Mouse (Mus musculus) liver, embryonic 16.5 days (tissue): Measurements from ENCODE around the gene Pxylp1. TPM values are rescaled to one million over a fixed set of nuclear protein-coding genes. Genes with fewer than 3 reads are reported as not detected.

Experiments
- ATAC-seq: fragments of 200-750 bp; cut with Nextera tagmentation; 2 replicates; pipeline ENCODE4 v1.8.0; 2017; ENCODE audit warnings: low read depth, mild to moderate bottlenecking, moderate number of reproducible peaks, moderate library complexity
- H3K27ac ChIP-seq: fragments of 300-500 bp; sonication (generic); 2 replicates; pipeline ENCODE4 v1.5.1; 2014; ENCODE audit warnings: mild to moderate bottlenecking, low read length
- H3K27me3 ChIP-seq: fragments of 300-500 bp; sonication (generic); 2 replicates; pipeline ENCODE4 v1.6.1; 2014; ENCODE audit warnings: low read depth, low read length, mixed read lengths; ENCODE audit not compliant: control insufficient read depth, insufficient read depth
- H3K36me3 ChIP-seq: fragments of 300-500 bp; sonication (generic); 2 replicates; pipeline ENCODE4 v1.6.1; 2014; ENCODE audit warnings: mild to moderate bottlenecking; ENCODE audit not compliant: control insufficient read depth, insufficient read depth
- H3K4me1 ChIP-seq: fragments of 300-500 bp; sonication (generic); 2 replicates; pipeline ENCODE4 v1.6.1; 2014; ENCODE audit warnings: low read depth, low read length, mixed read lengths; ENCODE audit not compliant: control insufficient read depth
- H3K4me2 ChIP-seq: fragments of 300-500 bp; sonication (generic); 2 replicates; pipeline ENCODE4 v1.6.1; 2014; ENCODE audit warnings: low read depth, low read length, mixed read lengths
- H3K4me3 ChIP-seq: fragments of 300-500 bp; sonication (generic); 2 replicates; pipeline ENCODE4 v1.5.1; 2014; ENCODE audit warnings: low read depth, mild to moderate bottlenecking, low read length
- H3K9ac ChIP-seq: fragments of 300-500 bp; sonication (generic); 2 replicates; pipeline ENCODE4 v1.6.1; 2014; ENCODE audit warnings: low read depth, low read length
- H3K9me3 ChIP-seq: fragments of 300-500 bp; sonication (generic); replicated peaks from 2 replicates; pipeline ENCODE4 v1.6.1; 2016; ENCODE audit warnings: low read length; ENCODE audit not compliant: control insufficient read depth
- WGBS: fragments of 180-500 bp; shearing (Covaris S2); extraction: QIAGEN DNeasy Blood & Tissue Kit; methylation state at CpG from one replicate; pipeline ENCODE4 v1.1.7; 2014; ENCODE audit not compliant: insufficient replicate concordance; 5-methylcytosine and 5-hydroxymethylcytosine counted together
- polyA plus RNA-seq: library from polyadenylated mRNA; unstranded; fragments of >200 nt; fragmentation: Nextera tagmentation; extraction: Ambion mirVana; gene quantifications from 2 replicates; pipeline ENCODE4 v1.2.1, GENCODE M21; 2015

Gene Pxylp1
- polyA plus RNA-seq, 1 experiment from 2014 or later = 6.3 TPM

- no peaks in the 10 kb centered on the region for H3K27me3 ChIP-seq
- H3K4me2 ChIP-seq = no peak overlapping the region
Measured at GRCm38 (mm10) chr9:96899004-96899403, 6.5 kb upstream of the Pxylp1 start.

GRCm38 (mm10) chr9:96896690-96897089, 4.2 kb upstream of the Pxylp1 start:
- WGBS = 45% methylated on average over 1 of the region's 1 CpGs
- Histone ChIP-seq H3K36me3 (no peaks in the 10 kb centered on the region), H3K4me3 (no peak overlapping the region), H3K9ac (no peak overlapping the region), H3K4me1 (no peaks in the 10 kb centered on the region; the same call in 1 of the 2 replicates), H3K27me3 (no peaks in the 10 kb centered on the region), H3K9me3 (no peaks in the 10 kb centered on the region), H3K27ac (0 out of 2 replicates have a peak overlapping the region, but pooled peaks have one; percentile 1), H3K4me2 (no peak overlapping the region)
- ATAC-seq = no peak

More at GRCm38 (mm10) chr9:96899004-96899403, 6.5 kb upstream of the Pxylp1 start:
- Histone ChIP-seq H3K27ac (no peak overlapping the region), H3K4me1 (no peaks in the 10 kb centered on the region), H3K9me3 (no peaks in the 10 kb centered on the region), H3K4me3 (no peak overlapping the region), H3K36me3 (no peaks in the 10 kb centered on the region), H3K9ac (no peak overlapping the region)
- ATAC-seq = no peak

- Histone ChIP-seq H3K9me3 (no peaks in the 10 kb centered on the region), H3K36me3 (no peaks in the 10 kb centered on the region), H3K4me3 (no peak overlapping the region), H3K27ac (no peak overlapping the region), H3K4me1 (no peaks in the 10 kb centered on the region; the same call in 1 of the 2 replicates), H3K9ac (no peak overlapping the region), H3K4me2 (no peak overlapping the region), H3K27me3 (peaks cover 14% of the 10 kb centered on the region)
- ATAC-seq = peak; percentile 56
- WGBS = 62% methylated on average over 5 of the region's 5 CpGs
Measured at GRCm38 (mm10) chr9:96893582-96893981, 1.1 kb upstream of the Pxylp1 start.

- H3K27me3 ChIP-seq = peaks cover 23% of the 10 kb centered on the region
- 54% methylated on average over 12 of the region's 12 CpGs for WGBS
- no peak overlapping the region for H3K4me2 ChIP-seq
- H3K4me3 ChIP-seq = no peak overlapping the region
- no peak overlapping the region for H3K9ac ChIP-seq
- no peak overlapping the region for H3K27ac ChIP-seq
- no peaks in the 10 kb centered on the region for H3K36me3 ChIP-seq
- H3K9me3 ChIP-seq = no peaks in the 10 kb centered on the region
- no peaks in the 10 kb centered on the region; the same call in 1 of the 2 replicates for H3K4me1 ChIP-seq
- no peak for ATAC-seq
Measured at GRCm38 (mm10) chr9:96891341-96892330, 833 bp downstream of the Pxylp1 start.

DNA sequence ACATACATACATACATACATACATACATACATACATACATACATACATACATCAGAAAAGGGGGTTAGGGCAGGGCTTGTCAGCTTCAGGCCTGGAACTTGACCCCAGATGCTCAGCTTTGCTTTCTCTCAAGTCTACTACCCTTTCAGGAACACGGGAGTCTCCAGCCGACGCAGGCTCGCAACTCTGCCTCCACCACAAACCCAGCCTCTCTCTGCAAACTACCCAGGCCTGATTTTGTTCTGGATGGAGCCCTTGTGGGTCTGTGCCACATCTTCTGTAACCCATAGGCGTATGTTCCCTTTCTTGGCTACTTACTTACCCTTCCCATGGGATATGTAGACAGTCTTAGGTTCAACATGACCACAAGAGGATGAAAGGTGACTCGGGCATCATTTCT, 1.7 kb downstream of the Pxylp1 start:
- 68% methylated on average over 6 of the region's 6 CpGs for WGBS
- Histone ChIP-seq H3K9me3 (no peaks in the 10 kb centered on the region), H3K4me1 (no peaks in the 10 kb centered on the region; the same call in 1 of the 2 replicates), H3K36me3 (no peaks in the 10 kb centered on the region), H3K4me2 (no peak overlapping the region), H3K4me3 (no peak overlapping the region), H3K9ac (no peak overlapping the region), H3K27ac (no peak overlapping the region), H3K27me3 (peaks cover 23% of the 10 kb centered on the region)
- ATAC-seq = no peak

GRCm38 (mm10) chr9:96890266-96890665, 2.2 kb downstream of the Pxylp1 start:
- 71% methylated on average over 6 of the region's 6 CpGs for WGBS
- no peaks in the 10 kb centered on the region for H3K9me3 ChIP-seq
- no peak overlapping the region for H3K4me3 ChIP-seq
- no peaks in the 10 kb centered on the region; the same call in 1 of the 2 replicates for H3K4me1 ChIP-seq
- H3K36me3 ChIP-seq = no peaks in the 10 kb centered on the region
- no peak overlapping the region for H3K9ac ChIP-seq
- no peak for ATAC-seq
- H3K4me2 ChIP-seq = no peak overlapping the region
- no peak overlapping the region for H3K27ac ChIP-seq
- peaks cover 23% of the 10 kb centered on the region for H3K27me3 ChIP-seq

- peak; percentile 73 for ATAC-seq
- peaks cover 23% of the 10 kb centered on the region for H3K27me3 ChIP-seq
- H3K27ac ChIP-seq = no peak overlapping the region
Measured at GRCm38 (mm10) chr9:96889345-96890021, 3.0 kb downstream of the Pxylp1 start.

DNA sequence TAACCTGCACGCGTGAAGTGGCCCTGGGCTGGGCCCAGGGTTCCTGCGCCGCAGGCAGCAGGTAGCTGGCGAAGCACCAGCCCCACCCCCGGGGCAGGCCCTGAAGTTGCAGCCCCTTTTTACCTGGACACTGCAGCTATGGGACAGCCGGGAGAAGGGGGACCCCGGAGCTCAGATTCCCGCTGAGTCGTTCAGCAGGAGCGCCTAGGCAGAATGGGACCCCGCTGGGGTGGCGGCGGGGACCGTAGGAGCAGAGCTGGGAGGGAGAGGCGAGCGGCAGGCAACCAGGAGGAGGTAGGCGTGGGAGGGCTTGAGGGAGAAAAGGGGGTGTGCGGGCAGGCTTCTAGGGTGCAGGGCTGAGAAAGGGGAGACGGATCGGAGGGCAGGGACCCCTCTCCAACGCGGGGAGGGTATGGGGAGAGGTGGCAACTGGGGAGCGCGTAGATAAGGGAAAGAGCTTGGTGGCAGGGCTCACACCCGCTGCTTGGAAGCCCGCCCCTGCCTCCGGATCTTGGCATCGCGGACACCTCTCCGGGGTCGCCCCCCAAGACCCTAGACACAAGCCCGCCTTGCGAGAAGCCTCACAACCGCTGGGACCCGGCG, 3.6 kb downstream of the Pxylp1 start:
- peak overlapping the region; percentile 67 for H3K4me2 ChIP-seq
- peak; percentile 17 for ATAC-seq
- H3K4me3 ChIP-seq = peak overlapping the region; percentile 61
- H3K36me3 ChIP-seq = no peaks in the 10 kb centered on the region
- under 1% methylated on average over 37 of the region's 37 CpGs for WGBS
- no peaks in the 10 kb centered on the region; the same call in 1 of the 2 replicates for H3K4me1 ChIP-seq
- H3K27ac ChIP-seq = no peak overlapping the region
- H3K27me3 ChIP-seq = peaks cover 23% of the 10 kb centered on the region
- peak overlapping the region; percentile 53 for H3K9ac ChIP-seq
- H3K9me3 ChIP-seq = no peaks in the 10 kb centered on the region

More at GRCm38 (mm10) chr9:96889345-96890021, 3.0 kb downstream of the Pxylp1 start:
- WGBS = 1% methylated on average over 66 of the region's 66 CpGs
- H3K9ac ChIP-seq = peak overlapping the region; percentile 58
- peak overlapping the region; percentile 67 for H3K4me2 ChIP-seq
- peak overlapping the region; percentile 61 for H3K4me3 ChIP-seq
- H3K4me1 ChIP-seq = no peaks in the 10 kb centered on the region; the same call in 1 of the 2 replicates
- no peaks in the 10 kb centered on the region for H3K36me3 ChIP-seq
- no peaks in the 10 kb centered on the region for H3K9me3 ChIP-seq
